Mouse (Mus musculus) testis, adult 2 months (tissue): ENCODE measurements at regions not wholly inside any gene's neighbourhood (a gene's known extent, or its start where the extent isn't known, plus 50 kb on each side); places are given as distances from the start of the nearest gene placed in this dataset.

Experiments used
- CTCF ChIP-seq: fragments of 200-500 bp; IDR thresholded peaks from 2 replicates; pipeline ENCODE4 v1.5.1; 2012; ENCODE audit warnings: low read depth, mild to moderate bottlenecking, inconsistent platforms, low read length, moderate library complexity; ENCODE audit not compliant: control insufficient read depth, insufficient read depth, insufficient replicate concordance
- POLR2A ChIP-seq: fragments of 200-500 bp; IDR thresholded peaks from 2 replicates; pipeline ENCODE4 v1.6.1; 2012; ENCODE audit warnings: low read depth, mild to moderate bottlenecking, inconsistent platforms, low read length, moderate library complexity; ENCODE audit not compliant: control insufficient read depth

DNA sequence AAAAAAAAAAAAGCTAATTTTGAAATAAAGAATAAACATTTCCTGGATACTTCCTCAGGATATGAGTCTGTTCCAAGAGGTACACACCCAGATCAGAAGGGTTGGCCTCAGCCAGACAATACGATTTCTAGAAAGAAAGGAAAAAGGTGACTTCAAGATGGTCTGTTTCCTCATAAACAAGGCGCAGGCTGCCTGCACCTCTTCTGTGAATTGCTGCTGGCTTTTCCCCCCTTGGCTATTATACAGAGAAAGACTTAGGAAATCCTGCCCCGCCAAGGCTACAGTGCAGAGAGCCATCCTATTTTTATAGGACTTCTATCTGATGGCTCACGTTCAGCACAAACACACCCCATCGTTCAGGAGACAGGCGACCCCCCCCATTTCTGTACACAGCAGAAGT is 204.8 kb upstream of the Mgmt start:
- TF ChIP-seq POLR2A, result no peak
- no peak for TF ChIP-seq CTCF
